Comparison of ENCODE assay signal across 9 mouse cellular contexts in the genomic region with DNA sequence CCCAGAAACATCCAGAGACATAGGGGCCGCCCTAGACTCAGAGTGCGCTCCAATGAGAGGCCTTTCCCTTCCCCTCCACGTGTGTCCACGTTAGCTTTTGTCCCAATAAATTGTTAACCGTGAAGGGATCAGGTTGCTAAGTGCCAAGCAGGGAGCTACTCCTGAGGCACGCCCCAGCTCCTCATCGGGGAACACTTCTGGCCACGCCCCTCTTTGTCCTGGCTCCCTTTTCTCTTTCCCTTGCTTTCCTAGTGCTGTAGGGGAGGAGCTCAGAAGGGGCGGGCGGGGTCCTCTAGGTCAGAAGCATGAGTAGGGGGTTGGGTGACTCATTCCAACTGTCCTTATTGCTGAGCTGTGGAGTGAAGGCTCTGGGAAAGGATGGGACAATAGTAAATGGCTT. TPM values are rescaled to one million over a fixed set of nuclear protein-coding genes. Genes with fewer than 3 reads are reported as not detected.
DNase-seq lines count a peak whose midpoint lies in the region; ATAC-seq lines count a peak whose summit lies in the region.
"Had no signal": no experiment of that assay in that cellular context is flagged by ENCODE, and none has a peak within 500 bp of the region (broad histone marks: within the 10 kb centered on the region; RNA-seq: fewer than 3 reads in every experiment).

No protein-coding gene starts in this region.

- no peak for DNase-seq in kidney, adult 8-10 months
- peak; percentile 85 for DNase-seq in embryo, embryonic 10 days (ENCODE audit: low spot score)
- no peak for DNase-seq in thymus, postnatal 25 days
- no peak for DNase-seq in MN1 (ENCODE audit: low spot score)
- DNase-seq: cerebellum, adult 2 months; left cerebral cortex, postnatal 4 days had no signal

- peak overlapping the region; percentile 72; the same call in 1 of the 2 replicates for H3K27ac ChIP-seq in kidney, embryonic 15.5 days
- H3K27ac ChIP-seq in intestine, embryonic 16.5 days (ENCODE audit: low read length), result no peak overlapping the region
- H3K27ac ChIP-seq in neural tube, embryonic 13.5 days (replicated peaks), result no peak overlapping the region

- peak; percentile 73 for ATAC-seq in kidney, embryonic 15.5 days (replicated peaks; ENCODE audit: low FRiP score)
- peak; percentile 54 for ATAC-seq in intestine, embryonic 16.5 days
- ATAC-seq in neural tube, embryonic 13.5 days (ENCODE audit: low read depth), result no peak

- H3K27me3 ChIP-seq in kidney, embryonic 15.5 days, result no peaks in the 10 kb centered on the region
- H3K27me3 ChIP-seq in intestine, embryonic 16.5 days (replicated peaks; ENCODE audit: control insufficient read depth, insufficient read depth, low read length), result no peaks in the 10 kb centered on the region
- peaks cover 17% of the 10 kb centered on the region for H3K27me3 ChIP-seq in neural tube, embryonic 13.5 days

- no peak overlapping the region for H3K9ac ChIP-seq in kidney, embryonic 15.5 days
- peak overlapping the region; percentile 15; the same call in 1 of the 2 replicates for H3K9ac ChIP-seq in intestine, embryonic 16.5 days (ENCODE audit: low read depth, low read length)
- H3K9ac ChIP-seq in neural tube, embryonic 13.5 days, result no peak overlapping the region

- H3K4me3 ChIP-seq in kidney, embryonic 15.5 days (replicated peaks), result peak overlapping the region; percentile 20
- no peak overlapping the region for H3K4me3 ChIP-seq in intestine, embryonic 16.5 days (ENCODE audit: low read length)
- no peak overlapping the region for H3K4me3 ChIP-seq in neural tube, embryonic 13.5 days

- no peaks in the 10 kb centered on the region for H3K36me3 ChIP-seq in kidney, embryonic 15.5 days
- no peaks in the 10 kb centered on the region for H3K36me3 ChIP-seq in intestine, embryonic 16.5 days (ENCODE audit: control insufficient read depth, insufficient read depth, low read length)
- no peaks in the 10 kb centered on the region for H3K36me3 ChIP-seq in neural tube, embryonic 13.5 days

- 4% methylated on average over 10 of the region's 10 CpGs for WGBS in kidney, embryonic 15.5 days
- 7% methylated on average over 10 of the region's 10 CpGs for WGBS in intestine, embryonic 16.5 days
- WGBS in neural tube, embryonic 13.5 days, result 5% methylated on average over 10 of the region's 10 CpGs

- H3K9me3 ChIP-seq in kidney, embryonic 15.5 days (replicated peaks), result no peaks in the 10 kb centered on the region
- H3K9me3 ChIP-seq in intestine, embryonic 16.5 days (ENCODE audit: control insufficient read depth, low read length), result no peaks in the 10 kb centered on the region
- no peaks in the 10 kb centered on the region for H3K9me3 ChIP-seq in neural tube, embryonic 13.5 days

- H3K4me1 ChIP-seq in kidney, embryonic 15.5 days, result peaks cover 25% of the 10 kb centered on the region
- H3K4me1 ChIP-seq in intestine, embryonic 16.5 days (ENCODE audit: control insufficient read depth, insufficient read depth, low read length), result peaks cover 9% of the 10 kb centered on the region
- H3K4me1 ChIP-seq in neural tube, embryonic 13.5 days (replicated peaks), result peaks cover 15% of the 10 kb centered on the region; the same call in 1 of the 2 replicates

- H3K4me2 ChIP-seq in kidney, embryonic 15.5 days, result peak overlapping the region; percentile 55
- H3K4me2 ChIP-seq in intestine, embryonic 16.5 days (ENCODE audit: low read depth, low read length), result peak overlapping the region; percentile 30
- H3K4me2 ChIP-seq in neural tube, embryonic 13.5 days, result peak overlapping the region; percentile 3; the same call in 1 of the 2 replicates

RNA-seq across cellular contexts. Expression of gene Ranbp3, which starts 8.8 kb away (rescaled TPM):
- polyA plus RNA-seq in kidney, embryonic 15.5 days (2015; fragmentation: Nextera tagmentation; extraction: Ambion mirVana), result 87.9 and 99.2 TPM in 2 replicates
- polyA plus RNA-seq in intestine, embryonic 16.5 days (2015; fragmentation: Nextera tagmentation; extraction: Ambion mirVana), result 66.5 and 72.8 TPM in 2 replicates
- polyA plus RNA-seq in neural tube, embryonic 13.5 days (2015; fragmentation: Nextera tagmentation; extraction: Ambion mirVana), result 90.7 and 94.7 TPM in 2 replicates

RNA-seq across cellular contexts. Expression of gene Catsperd, which starts 36.4 kb away (rescaled TPM):
- polyA plus RNA-seq in kidney, embryonic 15.5 days (2015; fragmentation: Nextera tagmentation; extraction: Ambion mirVana), result 0.59 and 0.93 TPM in 2 replicates
- 0.55 and 0.81 TPM in 2 replicates for polyA plus RNA-seq in intestine, embryonic 16.5 days (2015; fragmentation: Nextera tagmentation; extraction: Ambion mirVana)
- 0.90 and 1.7 TPM in 2 replicates for polyA plus RNA-seq in neural tube, embryonic 13.5 days (2015; fragmentation: Nextera tagmentation; extraction: Ambion mirVana)

RNA-seq across cellular contexts. Expression of gene Lonp1, which starts 37.6 kb away (rescaled TPM):
- polyA plus RNA-seq in kidney, embryonic 15.5 days (2015; fragmentation: Nextera tagmentation; extraction: Ambion mirVana), result 59.7 and 63.8 TPM in 2 replicates
- 56.5 and 57.6 TPM in 2 replicates for polyA plus RNA-seq in intestine, embryonic 16.5 days (2015; fragmentation: Nextera tagmentation; extraction: Ambion mirVana)
- 40.4 and 44.2 TPM in 2 replicates for polyA plus RNA-seq in neural tube, embryonic 13.5 days (2015; fragmentation: Nextera tagmentation; extraction: Ambion mirVana)

RNA-seq across cellular contexts. Expression of gene Rpl36, which starts 51.1 kb away (rescaled TPM):
- polyA plus RNA-seq in kidney, embryonic 15.5 days (2015; fragmentation: Nextera tagmentation; extraction: Ambion mirVana), result 1,888 and 2,013 TPM in 2 replicates
- polyA plus RNA-seq in intestine, embryonic 16.5 days (2015; fragmentation: Nextera tagmentation; extraction: Ambion mirVana), result 1,705 and 1,833 TPM in 2 replicates
- polyA plus RNA-seq in neural tube, embryonic 13.5 days (2015; fragmentation: Nextera tagmentation; extraction: Ambion mirVana), result 1,004 and 1,135 TPM in 2 replicates

RNA-seq across cellular contexts. Expression of gene Ndufa11, which starts 53.2 kb away (rescaled TPM):
- polyA plus RNA-seq in kidney, embryonic 15.5 days (2015; fragmentation: Nextera tagmentation; extraction: Ambion mirVana), result 470 and 471 TPM in 2 replicates
- 527 and 530 TPM in 2 replicates for polyA plus RNA-seq in intestine, embryonic 16.5 days (2015; fragmentation: Nextera tagmentation; extraction: Ambion mirVana)
- 542 and 575 TPM in 2 replicates for polyA plus RNA-seq in neural tube, embryonic 13.5 days (2015; fragmentation: Nextera tagmentation; extraction: Ambion mirVana)

Comparison
In these comparisons a context has a peak if more than half of its experiments do, and no peak if none do; other contexts are left out.
1. H3K4me2 ChIP-seq: peak in every context shown above with its lines; median percentile 55 in kidney, embryonic 15.5 days; 30 in intestine, embryonic 16.5 days; 3 in neural tube, embryonic 13.5 days.